Mouse (Mus musculus) heart, postnatal 0 days (tissue): Measurements from ENCODE around the gene Jph4. TPM values are rescaled to one million over a fixed set of nuclear protein-coding genes. Genes with fewer than 3 reads are reported as not detected.

Experiments used
- ATAC-seq: fragments of 200-750 bp; cut with Nextera tagmentation; 2 replicates; pipeline ENCODE4 v1.8.0; 2017; ENCODE audit warnings: low read depth, moderate number of reproducible peaks, moderate library complexity; ENCODE audit not compliant: insufficient read depth
- DNase-seq: peaks from one replicate; pipeline ENCODE4 v3.0.0-alpha.2; 2016; ENCODE audit warnings: low spot score
- H3K27ac ChIP-seq: fragments of 300-500 bp; sonication (generic); 2 replicates; pipeline ENCODE4 v1.5.1; 2014; ENCODE audit warnings: low read depth, mild to moderate bottlenecking
- H3K27me3 ChIP-seq: fragments of 300-500 bp; sonication (generic); 2 replicates; pipeline ENCODE4 v1.6.1; 2014; ENCODE audit warnings: low read length, mixed read lengths; ENCODE audit not compliant: control insufficient read depth, insufficient read depth
- H3K36me3 ChIP-seq: fragments of 300-500 bp; sonication (generic); replicated peaks from 2 replicates; pipeline ENCODE4 v1.6.1; 2014; ENCODE audit warnings: low read length, mixed read lengths; ENCODE audit not compliant: control insufficient read depth, insufficient read depth
- H3K4me1 ChIP-seq: fragments of 300-500 bp; sonication (generic); 2 replicates; pipeline ENCODE4 v1.6.1; 2014; ENCODE audit warnings: antibody characterized with exemption; ENCODE audit not compliant: control insufficient read depth, insufficient read depth
- H3K4me2 ChIP-seq: fragments of 300-500 bp; sonication (generic); 2 replicates; pipeline ENCODE4 v1.6.1; 2014; ENCODE audit warnings: low read depth, mild to moderate bottlenecking, low read length, moderate library complexity
- H3K4me3 ChIP-seq: fragments of 300-500 bp; sonication (generic); 2 replicates; pipeline ENCODE4 v1.5.1; 2014; ENCODE audit warnings: low read depth, low read length
- H3K9ac ChIP-seq: fragments of 300-500 bp; sonication (generic); replicated peaks from 2 replicates; pipeline ENCODE4 v1.6.1; 2014; ENCODE audit warnings: low read depth, low read length, mixed read lengths
- H3K9me3 ChIP-seq: fragments of 300-500 bp; sonication (generic); replicated peaks from 2 replicates; pipeline ENCODE4 v1.6.1; 2016; ENCODE audit warnings: low read length; ENCODE audit not compliant: control insufficient read depth
- CTCF ChIP-seq: IDR thresholded peaks from 2 replicates; pipeline ENCODE4 v1.5.1; 2016; ENCODE audit warnings: antibody characterized with exemption, control low read depth, low read depth
- EP300 ChIP-seq: IDR thresholded peaks from 2 replicates; pipeline ENCODE4 v1.6.1; 2016; ENCODE audit warnings: antibody characterized with exemption, low read depth
- WGBS: fragments of 180-500 bp; shearing (Covaris S2); extraction: QIAGEN DNeasy Blood & Tissue Kit; methylation state at CpG from one replicate; pipeline ENCODE4 v1.1.7; 2014; 5-methylcytosine and 5-hydroxymethylcytosine counted together
- polyA plus RNA-seq: library from polyadenylated mRNA; unstranded; fragments of >200 nt; fragmentation: Nextera tagmentation; extraction: Ambion mirVana; gene quantifications from 2 replicates; pipeline ENCODE4 v1.2.1, GENCODE M21; 2015
- total RNA-seq: library from RNA; depleted of rRNA; stranded (reverse); fragments of >200 nt; gene quantifications from 2 replicates; pipeline ENCODE4 v1.2.3, GENCODE M21; 2014; ENCODE audit warnings: low replicate concordance

The Jph4 gene
- total and polyA plus RNA-seq, 2 experiments from 2014 or later: 0.03 to 0.38 TPM

- under 1% methylated on average over 33 of the region's 34 CpGs for WGBS
- DNase-seq: peak; percentile 80
- H3K4me3 ChIP-seq: peak within 1 kb of the TSS; percentile 65
- H3K9me3 ChIP-seq: no peaks in the 10 kb centered on the region
- H3K36me3 ChIP-seq: no peaks in the 10 kb centered on the region
- peaks cover 29% of the 10 kb centered on the region for H3K4me1 ChIP-seq
- peak within 1 kb of the TSS; percentile 4; the same call in 1 of the 2 replicates for H3K27ac ChIP-seq
- peak; percentile 79 for ATAC-seq
- peak within 1 kb of the TSS; percentile 67 for H3K9ac ChIP-seq
- no peaks in the 10 kb centered on the region for H3K27me3 ChIP-seq
- TF ChIP-seq CTCF (no peak; the same call in 1 of the 2 replicates), EP300 (no peak)
- peak within 1 kb of the TSS; percentile 75 for H3K4me2 ChIP-seq
Observed at GRCm38 (mm10) chr14:55092011-55092577, 24.6 kb downstream of the Jph4 start, which contains the start of gene Zfhx2. TSS of gene Zfhx2 (minus strand) at chr14:55092324.

GRCm38 (mm10) chr14:55091209-55091865 lies 25.4 kb downstream of the Jph4 start:
- TF ChIP-seq CTCF (no peak), EP300 (no peak)
- Histone ChIP-seq H3K4me2 (peak overlapping the region; percentile 75), H3K27ac (peak overlapping the region; percentile 4; the same call in 1 of the 2 replicates), H3K9ac (peak overlapping the region; percentile 67), H3K4me1 (peaks cover 29% of the 10 kb centered on the region), H3K4me3 (peak overlapping the region; percentile 65), H3K36me3 (no peaks in the 10 kb centered on the region), H3K9me3 (no peaks in the 10 kb centered on the region), H3K27me3 (no peaks in the 10 kb centered on the region)
- ATAC-seq: no peak
- 7% methylated on average over 32 of the region's 34 CpGs for WGBS
- DNase-seq: no peak

- H3K9me3 ChIP-seq: no peaks in the 10 kb centered on the region
- H3K27me3 ChIP-seq: no peaks in the 10 kb centered on the region
- H3K4me1 ChIP-seq: peaks cover 29% of the 10 kb centered on the region
- peak overlapping the region; percentile 26 for H3K27ac ChIP-seq
- peak; percentile 48 for ATAC-seq
- H3K36me3 ChIP-seq: no peaks in the 10 kb centered on the region
- no peak overlapping the region for H3K4me2 ChIP-seq
- WGBS: 47% methylated on average over 13 of the region's 13 CpGs
- peak; percentile 61 for DNase-seq
- H3K9ac ChIP-seq: no peak overlapping the region
- H3K4me3 ChIP-seq: no peak overlapping the region
- TF ChIP-seq EP300 (no peak), CTCF (no peak)
Observed at GRCm38 (mm10) chr14:55089199-55089947, 27.4 kb downstream of the Jph4 start.

GRCm38 (mm10) chr14:55086009-55086514 lies 30.7 kb downstream of the Jph4 start:
- Histone ChIP-seq H3K9ac (no peak overlapping the region), H3K4me1 (peaks cover 25% of the 10 kb centered on the region), H3K36me3 (no peaks in the 10 kb centered on the region), H3K27ac (no peak overlapping the region), H3K27me3 (no peaks in the 10 kb centered on the region), H3K4me3 (no peak overlapping the region), H3K9me3 (no peaks in the 10 kb centered on the region), H3K4me2 (no peak overlapping the region)
- TF ChIP-seq EP300 (no peak), CTCF (no peak)
- 81% methylated on average over 6 of the region's 6 CpGs for WGBS
- ATAC-seq (no peak), DNase-seq (no peak)

- no peak for DNase-seq
- Histone ChIP-seq H3K36me3 (no peaks in the 10 kb centered on the region), H3K9ac (no peak overlapping the region), H3K4me1 (peaks cover 24% of the 10 kb centered on the region), H3K4me3 (no peak overlapping the region), H3K27ac (no peak overlapping the region), H3K4me2 (no peak overlapping the region), H3K9me3 (no peaks in the 10 kb centered on the region), H3K27me3 (no peaks in the 10 kb centered on the region)
- 65% methylated on average over 9 of the region's 9 CpGs for WGBS
- TF ChIP-seq EP300: no peak
- ATAC-seq: no peak
Observed at GRCm38 (mm10) chr14:55085324-55086008, 31.3 kb downstream of the Jph4 start.
